Mouse (Mus musculus) heart, postnatal 10 days (tissue): ENCODE results near the gene Megf11. TPM values are rescaled to one million over a fixed set of nuclear protein-coding genes. Genes with fewer than 3 reads are reported as not detected.
"Not testable (repeated sequence)": the region's sequence is repeated elsewhere in the genome, so short reads cannot be mapped to it uniquely, and the experiment has no call there.

Source experiments
- DNase-seq, 2 experiments: peaks; one replicate each; pipeline ENCODE4 v3.0.0; 2021
- intact Hi-C: fragments of 180-260 bp; cut with DNase I; formaldehyde crosslinking; loops from one replicate; pipeline ENCODE4 v1.15.1; 2025
- total RNA-seq, 2 experiments: library from RNA; stranded (reverse); gene quantifications; 2 replicates each; pipeline ENCODE4 v1.2.3; 2021

The Megf11 gene
- total RNA-seq, 2 experiments from 2014 or later, result 3.3 to 4.2 TPM

GRCm38 (mm10) chr9:64688015-64688394, 302.6 kb downstream of the Megf11 start:
- intact Hi-C loops, result no loop called here
- DNase-seq, result no peak

- no peak for DNase-seq
- intact Hi-C loops, result loop anchor here (1.0 to 5.0 kb wide), 2 partner anchors 298 to 343 kb away; no protein-coding TSS in a partner anchor
These were observed 305.3 kb downstream of the Megf11 start for GRCm38 (mm10) chr9:64690771-64691170.

- intact Hi-C loops, result loop anchor here (1.0 to 5.0 kb wide), 2 partner anchors 299 to 344 kb away; no protein-coding TSS in a partner anchor
- peak; percentile 53 to 71 for DNase-seq
These were observed 305.8 kb downstream of the Megf11 start for GRCm38 (mm10) chr9:64691176-64691575.

- intact Hi-C loops, result loop anchor here (5.0 kb wide), 1 partner anchor 301 kb away; no protein-coding TSS in a partner anchor
- no peak for DNase-seq
These were observed 307.7 kb downstream of the Megf11 start for GRCm38 (mm10) chr9:64693094-64693493.

- no peak for DNase-seq
- intact Hi-C loops, result no loop called here
These were observed 309.8 kb downstream of the Megf11 start for GRCm38 (mm10) chr9:64695266-64695665.

- intact Hi-C loops, result no loop called here
- DNase-seq, result peak in 1 of 2 experiments; percentile 15
These were observed 311.0 kb downstream of the Megf11 start for GRCm38 (mm10) chr9:64696404-64696803.

- intact Hi-C loops, result no loop called here
- no peak for DNase-seq
These were observed 311.6 kb downstream of the Megf11 start for GRCm38 (mm10) chr9:64697006-64697405.

- intact Hi-C loops, result no loop called here
These were observed 312.3 kb downstream of the Megf11 start for GRCm38 (mm10) chr9:64697677-64698076.

GRCm38 (mm10) chr9:64698586-64698985, 313.2 kb downstream of the Megf11 start:
- intact Hi-C loops, result no loop called here
- no peak for DNase-seq

More at GRCm38 (mm10) chr9:64697677-64698076, 312.3 kb downstream of the Megf11 start:
- no peak for DNase-seq

- no peak for DNase-seq
- intact Hi-C loops, result no loop called here
These were observed 315.3 kb downstream of the Megf11 start for GRCm38 (mm10) chr9:64700451-64701311.

GRCm38 (mm10) chr9:64701651-64702050, 316.2 kb downstream of the Megf11 start:
- intact Hi-C loops, result no loop called here
- peak; percentile 51 to 65 for DNase-seq

- intact Hi-C loops, result no loop called here
- DNase-seq, result no peak
These were observed 317.0 kb downstream of the Megf11 start for GRCm38 (mm10) chr9:64702391-64702790.

GRCm38 (mm10) chr9:64702937-64703336, 317.5 kb downstream of the Megf11 start:
- intact Hi-C loops, result no loop called here
- DNase-seq, result peak; percentile 34 to 41

GRCm38 (mm10) chr9:64703420-64703965, 318.1 kb downstream of the Megf11 start:
- DNase-seq, result no peak
- intact Hi-C loops, result no loop called here

GRCm38 (mm10) chr9:64704073-64704840, 318.8 kb downstream of the Megf11 start:
- no peak for DNase-seq
- intact Hi-C loops, result no loop called here

GRCm38 (mm10) chr9:64710291-64710690, 324.9 kb downstream of the Megf11 start:
- DNase-seq, intact Hi-C loops: not testable (repeated sequence)

- intact Hi-C loops, result no loop called here
- DNase-seq, result no peak
These were observed 334.2 kb downstream of the Megf11 start for GRCm38 (mm10) chr9:64719526-64720163.

GRCm38 (mm10) chr9:64726454-64726853, 341.0 kb downstream of the Megf11 start:
- intact Hi-C loops, result no loop called here
- DNase-seq, result no peak

GRCm38 (mm10) chr9:64731029-64731560, 345.7 kb downstream of the Megf11 start:
- no peak for DNase-seq
- intact Hi-C loops, result no loop called here

GRCm38 (mm10) chr9:64734166-64734565, 348.7 kb downstream of the Megf11 start:
- intact Hi-C loops, result no loop called here
- DNase-seq, result no peak
